Mouse (Mus musculus) G1E-ER4 (cell line): ENCODE data around the gene Trnp1. TPM values are rescaled to one million over a fixed set of nuclear protein-coding genes. Genes with fewer than 3 reads are reported as not detected.

Source experiments
- GATA1 ChIP-seq: IDR thresholded peaks from one replicate; pipeline ENCODE4 v1.8.0; 2012; ENCODE audit warnings: low read length, inconsistent platforms
- polyA plus RNA-seq: library from polyadenylated mRNA; stranded (reverse); fragments of >175 nt; gene quantifications from 2 replicates; pipeline ENCODE4 v1.2.3, GENCODE M21; 2012

Trnp1 gene
- polyA plus RNA-seq, 1 experiment, result not detected

GRCm38 (mm10) chr4:133480754-133481153 lies 17.6 kb downstream of the Trnp1 start:
- no peak for TF ChIP-seq GATA1

DNA sequence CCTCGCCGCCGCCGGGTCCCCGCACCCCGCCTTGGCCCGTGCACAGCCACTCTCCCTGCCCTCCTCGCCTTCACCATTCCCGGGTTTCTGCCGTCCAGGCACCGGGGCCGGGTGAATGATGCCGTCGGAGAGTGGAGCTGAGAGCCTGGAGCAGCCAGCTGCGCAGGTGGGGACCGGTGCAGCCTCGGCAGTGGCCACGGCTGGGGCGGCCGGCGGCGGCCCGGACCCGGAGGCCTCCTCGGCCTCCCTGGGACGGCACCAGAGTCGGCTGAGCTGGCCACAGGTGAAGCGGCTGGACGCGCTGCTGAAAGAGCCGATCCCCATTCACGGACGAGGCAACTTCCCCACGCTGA lies 18.2 kb downstream of the Trnp1 start:
- no peak for TF ChIP-seq GATA1

DNA sequence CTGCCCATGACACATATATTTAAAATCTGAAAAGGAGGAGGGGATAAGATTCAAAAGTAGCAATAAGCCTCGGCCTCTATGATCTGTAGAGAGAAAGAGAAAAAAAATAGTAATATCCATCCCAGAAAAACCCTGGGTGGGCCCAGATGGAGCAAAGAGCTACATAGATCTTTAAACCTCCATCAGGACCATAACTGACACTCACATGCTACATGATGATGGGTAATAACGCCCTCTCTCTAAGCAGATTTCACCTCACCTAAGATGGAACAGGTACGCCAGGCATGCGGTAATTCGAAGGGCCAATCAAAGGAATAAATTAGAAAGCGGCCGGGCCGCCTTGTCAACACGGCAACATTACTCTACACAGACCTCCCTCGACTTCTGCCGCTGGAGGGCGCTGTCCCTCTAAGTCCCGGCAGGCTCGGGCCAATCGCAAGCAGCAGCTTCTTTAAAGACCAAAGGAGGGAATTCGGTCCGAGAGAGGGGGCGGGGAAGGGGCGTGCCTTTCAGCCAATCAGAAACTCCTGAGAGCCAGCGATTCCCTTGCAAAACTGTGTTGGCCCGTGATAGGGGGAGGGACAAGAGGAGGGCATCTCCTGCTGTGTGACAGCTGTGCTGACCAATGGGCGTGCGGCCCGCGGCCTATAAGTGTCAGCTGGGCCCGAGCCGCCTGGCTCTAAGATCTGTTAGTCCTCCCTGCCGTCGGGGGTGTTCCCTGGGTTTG lies 18.7 kb downstream of the Trnp1 start, which contains the start of gene Tent5b:
Tent5b (plus strand) TSS at position 675 of the 727 bp plus-strand sequence.
- no peak for TF ChIP-seq GATA1

GRCm38 (mm10) chr4:133473833-133474232 lies 24.5 kb downstream of the Trnp1 start:
- TF ChIP-seq GATA1, result no peak

- no peak for TF ChIP-seq GATA1
Measured at GRCm38 (mm10) chr4:133471135-133471821, 27.1 kb downstream of the Trnp1 start.

GRCm38 (mm10) chr4:133469122-133469521 lies 29.2 kb downstream of the Trnp1 start:
- TF ChIP-seq GATA1, result no peak

DNA sequence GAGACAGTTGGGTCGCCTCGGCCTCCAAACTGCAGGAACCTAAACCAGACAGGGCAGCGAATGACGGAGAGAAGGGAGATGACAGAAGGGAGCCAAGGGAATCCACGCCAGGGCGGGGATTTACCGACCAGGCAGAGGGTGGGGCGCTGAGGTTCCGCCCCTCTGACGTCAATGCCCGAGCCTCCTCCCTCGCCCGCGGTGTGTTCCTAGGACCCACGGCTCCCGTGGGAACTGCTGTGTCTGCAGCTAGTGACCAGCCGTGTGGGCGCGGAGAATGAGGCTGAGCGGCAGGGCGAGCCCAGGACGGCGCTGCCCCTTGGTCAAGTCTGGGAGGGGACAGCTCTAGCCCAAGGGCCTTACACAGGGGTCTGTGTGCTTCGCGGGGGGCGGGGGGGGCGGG lies 30.3 kb downstream of the Trnp1 start:
- TF ChIP-seq GATA1, result no peak

DNA sequence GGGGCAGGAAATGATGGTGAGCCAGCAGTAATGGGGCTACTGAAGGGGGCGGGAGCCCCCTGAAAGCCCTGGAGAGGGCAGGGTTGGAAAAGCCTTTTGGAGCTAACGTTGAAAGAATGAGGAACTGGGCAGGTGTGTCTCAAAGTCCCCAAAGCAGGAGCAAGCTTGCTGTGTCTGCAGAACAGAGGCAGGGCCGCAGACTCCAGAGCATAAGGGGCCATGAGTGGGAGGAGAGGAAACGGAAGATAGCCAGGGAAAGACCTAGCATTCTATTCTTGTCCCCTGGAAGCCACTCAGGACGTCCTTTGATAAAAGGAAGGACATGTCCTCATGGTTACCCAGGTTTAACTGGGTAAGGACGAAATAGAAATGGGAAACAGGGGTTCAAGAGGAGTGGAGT lies 35.2 kb downstream of the Trnp1 start:
- TF ChIP-seq GATA1, result no peak

DNA sequence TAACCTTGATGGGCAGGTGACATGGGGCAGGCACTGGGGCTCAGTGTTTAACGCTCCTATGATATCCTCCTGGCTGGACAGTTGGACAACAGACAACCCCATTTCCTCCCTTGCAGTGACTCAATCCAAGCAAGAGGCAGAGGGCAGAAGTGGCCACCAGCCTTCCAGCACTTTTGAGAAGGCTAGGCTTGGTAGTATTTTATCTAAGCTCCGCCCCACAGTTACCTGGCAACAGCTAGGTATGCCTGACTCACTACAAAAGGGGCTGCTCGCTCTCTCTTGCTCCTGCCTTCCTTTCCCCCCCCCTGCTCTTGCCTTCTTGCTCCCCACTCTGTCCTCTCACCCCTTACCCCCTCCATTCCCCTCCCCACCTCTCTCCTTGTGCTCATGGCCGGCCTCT lies 37.0 kb downstream of the Trnp1 start:
- no peak for TF ChIP-seq GATA1

GRCm38 (mm10) chr4:133460796-133461325 lies 37.5 kb downstream of the Trnp1 start:
- no peak for TF ChIP-seq GATA1

GRCm38 (mm10) chr4:133460006-133460405 lies 38.3 kb downstream of the Trnp1 start:
- no peak for TF ChIP-seq GATA1

- no peak for TF ChIP-seq GATA1
Measured at GRCm38 (mm10) chr4:133458044-133458443, 40.3 kb downstream of the Trnp1 start.

- TF ChIP-seq GATA1, result no peak
Measured at GRCm38 (mm10) chr4:133452433-133452832, 45.9 kb downstream of the Trnp1 start.

GRCm38 (mm10) chr4:133451536-133451935 lies 46.8 kb downstream of the Trnp1 start:
- TF ChIP-seq GATA1, result no peak

DNA sequence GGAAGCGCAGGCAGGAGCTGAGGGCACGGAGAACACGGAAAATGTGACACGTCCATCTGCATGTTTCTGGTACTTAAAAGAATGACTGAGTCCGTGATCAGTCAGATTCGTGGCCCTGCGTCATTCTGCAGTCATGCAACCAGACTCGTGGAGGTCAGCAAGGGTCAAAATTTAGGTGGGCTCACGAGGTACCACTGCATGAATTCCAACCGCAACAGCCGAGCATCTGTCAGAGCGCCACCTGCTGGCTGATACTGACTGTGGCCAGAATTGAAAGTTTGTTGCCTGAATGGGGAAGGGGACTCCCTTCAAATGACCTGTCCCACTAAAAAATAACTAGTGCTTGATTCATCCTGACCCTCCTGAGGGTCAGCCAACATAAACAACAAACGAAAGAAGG lies 48.6 kb downstream of the Trnp1 start:
- no peak for TF ChIP-seq GATA1

DNA sequence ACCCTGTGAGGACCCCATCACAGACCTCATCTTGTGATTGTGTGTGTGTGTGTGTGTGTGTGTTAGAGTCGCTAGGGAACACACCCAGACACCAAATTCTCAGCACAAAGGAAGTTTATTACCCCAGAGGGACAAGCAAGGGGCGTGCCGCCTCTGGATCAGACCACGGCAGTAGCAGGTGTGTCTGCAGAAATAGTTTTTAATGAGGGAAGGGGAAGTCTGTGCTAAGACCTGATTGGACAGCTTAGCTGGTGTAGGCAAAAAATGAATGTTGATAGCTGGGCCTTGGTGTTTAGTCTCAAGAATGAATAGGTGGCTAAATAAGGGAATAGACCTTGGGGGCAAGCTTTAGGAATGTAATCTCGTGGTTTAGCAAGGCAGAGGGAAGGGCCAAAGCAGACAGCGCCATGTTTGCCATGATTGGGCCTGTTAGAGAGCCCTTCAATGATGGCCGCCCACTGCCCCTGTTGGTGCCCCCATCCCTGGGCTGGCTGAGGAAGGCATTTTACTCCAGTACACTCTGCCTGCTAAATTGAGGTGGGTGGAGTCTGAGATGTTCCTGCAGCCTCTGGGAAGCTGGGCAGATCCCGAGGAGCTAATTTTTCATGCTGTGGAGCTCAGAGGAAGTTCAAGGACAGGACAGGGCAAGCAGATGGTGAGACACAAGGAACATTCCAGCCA lies 49.5 kb downstream of the Trnp1 start:
- no peak for TF ChIP-seq GATA1
